Mouse (Mus musculus): ENCODE measurements around the gene Wfdc12. TPM values are rescaled to one million over a fixed set of nuclear protein-coding genes. Genes with fewer than 3 reads are reported as not detected.

Wfdc12 gene
- total RNA-seq, 1 experiment, result not detected

GRCm38 (mm10) chr2:164199626-164200327 lies 9.4 kb upstream of the Wfdc12 start, which contains the start of gene Wfdc15a:
Gene Wfdc15a (minus strand): TSS chr2:164200130.
- TF ChIP-seq MAFK (IDR thresholded peaks at IDR 0.05; ENCODE audit: insufficient read depth, low read depth, low read length), result no peak
- no peak for TF ChIP-seq ZNF384 (IDR thresholded peaks at IDR 0.05; ENCODE audit: low read depth, low read length)
- no peak for TF ChIP-seq ZC3H11A (IDR thresholded peaks at IDR 0.05; ENCODE audit: borderline replicate concordance, low read depth, low read length)
- TF ChIP-seq CHD2 (IDR thresholded peaks at IDR 0.05; ENCODE audit: low read depth, low read length), result no peak
- no peak for TF ChIP-seq HCFC1 (IDR thresholded peaks at IDR 0.05; ENCODE audit: borderline replicate concordance, insufficient read depth, low read length)
- no peaks in the 10 kb centered on the region for H3K36me3 ChIP-seq (ENCODE audit: control insufficient read depth, insufficient read depth, low read length, poor library complexity, severe bottlenecking)
- H3K9ac ChIP-seq (ENCODE audit: insufficient read depth, low read depth, low read length, poor library complexity, severe bottlenecking), result no peak within 1 kb of the TSS
- H3K27ac ChIP-seq (ENCODE audit: insufficient read depth, low read depth, low read length, poor library complexity, severe bottlenecking), result no peak within 1 kb of the TSS
- DNase-seq (ENCODE audit: low read depth, low spot score), result no peak
- in situ Hi-C loops (cut with MboI; ENCODE audit: low sequenced_read_pairs in 2 of 2, unreplicated experiment in 2 of 2), result no loop called here
- no peak within 1 kb of the TSS for H3K4me3 ChIP-seq (ENCODE audit: insufficient read depth in 1 of 2, low read depth in 1 of 2, low read length in 2 of 2, poor library complexity in 1 of 2, severe bottlenecking in 1 of 2)
- no peaks in the 10 kb centered on the region for H3K9me3 ChIP-seq (ENCODE audit: control insufficient read depth, insufficient read depth, low read depth, low read length)
- H3K4me1 ChIP-seq (ENCODE audit: control insufficient read depth in 2 of 2, insufficient read depth in 2 of 2, low read length in 2 of 2, poor library complexity in 1 of 2), result no peaks in the 10 kb centered on the region; a peak in 1 of 4 replicates

GRCm38 (mm10) chr2:164196700-164196990 lies 6.2 kb upstream of the Wfdc12 start:
- no peaks in the 10 kb centered on the region for H3K36me3 ChIP-seq (ENCODE audit: control insufficient read depth, insufficient read depth, low read length, poor library complexity, severe bottlenecking)
- no peak for TF ChIP-seq MAFK (IDR thresholded peaks at IDR 0.05; ENCODE audit: insufficient read depth, low read depth, low read length)
- in situ Hi-C loops (cut with MboI; ENCODE audit: low sequenced_read_pairs in 2 of 2, unreplicated experiment in 2 of 2), result no loop called here
- no peaks in the 10 kb centered on the region; a peak in 1 of 4 replicates for H3K4me1 ChIP-seq (ENCODE audit: control insufficient read depth in 2 of 2, insufficient read depth in 2 of 2, low read length in 2 of 2, poor library complexity in 1 of 2)
- DNase-seq (ENCODE audit: low read depth, low spot score), result no peak
- no peak overlapping the region for H3K9ac ChIP-seq (ENCODE audit: insufficient read depth, low read depth, low read length, poor library complexity, severe bottlenecking)
- H3K4me3 ChIP-seq (ENCODE audit: insufficient read depth in 1 of 2, low read depth in 1 of 2, low read length in 2 of 2, poor library complexity in 1 of 2, severe bottlenecking in 1 of 2), result no peak overlapping the region
- no peaks in the 10 kb centered on the region for H3K9me3 ChIP-seq (ENCODE audit: control insufficient read depth, insufficient read depth, low read depth, low read length)
- H3K27ac ChIP-seq (ENCODE audit: insufficient read depth, low read depth, low read length, poor library complexity, severe bottlenecking), result no peak overlapping the region

- no peaks in the 10 kb centered on the region for H3K36me3 ChIP-seq (ENCODE audit: control insufficient read depth, insufficient read depth, low read length, poor library complexity, severe bottlenecking)
- no peak overlapping the region for H3K9ac ChIP-seq (ENCODE audit: insufficient read depth, low read depth, low read length, poor library complexity, severe bottlenecking)
- H3K9me3 ChIP-seq (ENCODE audit: control insufficient read depth, insufficient read depth, low read depth, low read length), result no peaks in the 10 kb centered on the region
- no peak overlapping the region for H3K27ac ChIP-seq (ENCODE audit: insufficient read depth, low read depth, low read length, poor library complexity, severe bottlenecking)
- DNase-seq (ENCODE audit: low read depth, low spot score), result no peak
- no peak overlapping the region for H3K4me3 ChIP-seq (ENCODE audit: insufficient read depth in 1 of 2, low read depth in 1 of 2, low read length in 2 of 2, poor library complexity in 1 of 2, severe bottlenecking in 1 of 2)
- in situ Hi-C loops (cut with MboI; ENCODE audit: low sequenced_read_pairs in 2 of 2, unreplicated experiment in 2 of 2), result no loop called here
- no peaks in the 10 kb centered on the region; a peak in 1 of 4 replicates for H3K4me1 ChIP-seq (ENCODE audit: control insufficient read depth in 2 of 2, insufficient read depth in 2 of 2, low read length in 2 of 2, poor library complexity in 1 of 2)
- TF ChIP-seq CHD2 (IDR thresholded peaks at IDR 0.05; ENCODE audit: low read depth, low read length), result no peak
- no peak for TF ChIP-seq HCFC1 (IDR thresholded peaks at IDR 0.05; ENCODE audit: borderline replicate concordance, insufficient read depth, low read length)
- no peak for TF ChIP-seq ZNF384 (IDR thresholded peaks at IDR 0.05; ENCODE audit: low read depth, low read length)
- TF ChIP-seq ZC3H11A (IDR thresholded peaks at IDR 0.05; ENCODE audit: borderline replicate concordance, low read depth, low read length), result no peak
- no peak for TF ChIP-seq MAFK (IDR thresholded peaks at IDR 0.05; ENCODE audit: insufficient read depth, low read depth, low read length)
These were observed 5.7 kb upstream of the Wfdc12 start for GRCm38 (mm10) chr2:164195971-164196699.

- DNase-seq (ENCODE audit: low read depth, low spot score), result no peak
- no peaks in the 10 kb centered on the region for H3K9me3 ChIP-seq (ENCODE audit: control insufficient read depth, insufficient read depth, low read depth, low read length)
- H3K9ac ChIP-seq (ENCODE audit: insufficient read depth, low read depth, low read length, poor library complexity, severe bottlenecking), result no peak overlapping the region
- no peaks in the 10 kb centered on the region; a peak in 1 of 4 replicates for H3K4me1 ChIP-seq (ENCODE audit: control insufficient read depth in 2 of 2, insufficient read depth in 2 of 2, low read length in 2 of 2, poor library complexity in 1 of 2)
- H3K27ac ChIP-seq (ENCODE audit: insufficient read depth, low read depth, low read length, poor library complexity, severe bottlenecking), result no peak overlapping the region
- no peak overlapping the region for H3K4me3 ChIP-seq (ENCODE audit: insufficient read depth in 1 of 2, low read depth in 1 of 2, low read length in 2 of 2, poor library complexity in 1 of 2, severe bottlenecking in 1 of 2)
- no peaks in the 10 kb centered on the region for H3K36me3 ChIP-seq (ENCODE audit: control insufficient read depth, insufficient read depth, low read length, poor library complexity, severe bottlenecking)
- in situ Hi-C loops (cut with MboI; ENCODE audit: low sequenced_read_pairs in 2 of 2, unreplicated experiment in 2 of 2), result no loop called here
- TF ChIP-seq ZNF384 (IDR thresholded peaks at IDR 0.05; ENCODE audit: low read depth, low read length) (no peak), ZC3H11A (IDR thresholded peaks at IDR 0.05; ENCODE audit: borderline replicate concordance, low read depth, low read length) (no peak), HCFC1 (IDR thresholded peaks at IDR 0.05; ENCODE audit: borderline replicate concordance, insufficient read depth, low read length) (no peak), CHD2 (IDR thresholded peaks at IDR 0.05; ENCODE audit: low read depth, low read length) (no peak), MAFK (IDR thresholded peaks at IDR 0.05; ENCODE audit: insufficient read depth, low read depth, low read length) (no peak)
These were observed 4.7 kb upstream of the Wfdc12 start for GRCm38 (mm10) chr2:164194959-164195630.
